Mouse (Mus musculus): ENCODE measurements around the gene Ddc.

GRCm38 (mm10) chr11:11774893-11775292 is 123.1 kb downstream of the Ddc start:
- TF ChIP-seq CTCF (IDR thresholded peaks at IDR 0.05; ENCODE audit: borderline replicate concordance, insufficient read depth, low read length) = no peak
- no peak for TF ChIP-seq POLR2A (IDR thresholded peaks at IDR 0.05; ENCODE audit: low read depth, low read length)

Data from embryonic fibroblast, embryonic 13.5 days (primary cell).